Mouse (Mus musculus) hindbrain, embryonic 16.5 days (tissue): ENCODE data around the gene Slc25a13. TPM values are rescaled to one million over a fixed set of nuclear protein-coding genes. Genes with fewer than 3 reads are reported as not detected.

Source experiments
- ATAC-seq: fragments of 200-750 bp; cut with Nextera tagmentation; 2 replicates; pipeline ENCODE4 v1.8.0; 2017; ENCODE audit warnings: moderate TSS enrichment, moderate library complexity
- H3K27ac ChIP-seq: fragments of 300-500 bp; sonication (generic); 2 replicates; pipeline ENCODE4 v1.5.1; 2014; ENCODE audit warnings: low read depth, mild to moderate bottlenecking, control low read depth, low read length, moderate library complexity
- H3K27me3 ChIP-seq: fragments of 300-500 bp; sonication (generic); replicated peaks from 2 replicates; pipeline ENCODE4 v1.6.1; 2014; ENCODE audit warnings: low read length; ENCODE audit not compliant: control insufficient read depth, insufficient read depth
- H3K36me3 ChIP-seq: fragments of 300-500 bp; sonication (generic); 2 replicates; pipeline ENCODE4 v1.6.1; 2014; ENCODE audit warnings: mild to moderate bottlenecking, low read length, moderate library complexity, mixed read lengths; ENCODE audit not compliant: control insufficient read depth, insufficient read depth
- H3K4me1 ChIP-seq: fragments of 300-500 bp; sonication (generic); 2 replicates; pipeline ENCODE4 v1.6.1; 2014; ENCODE audit warnings: low read depth, low read length; ENCODE audit not compliant: control insufficient read depth, insufficient read depth
- H3K4me2 ChIP-seq: fragments of 300-500 bp; sonication (generic); 2 replicates; pipeline ENCODE4 v1.6.1; 2014; ENCODE audit warnings: mild to moderate bottlenecking, low read length, control low read depth, moderate library complexity
- H3K4me3 ChIP-seq: fragments of 300-500 bp; sonication (generic); 2 replicates; pipeline ENCODE4 v1.5.1; 2014; ENCODE audit warnings: mild to moderate bottlenecking, low read length, control low read depth, moderate library complexity
- H3K9ac ChIP-seq: fragments of 300-500 bp; sonication (generic); 2 replicates; pipeline ENCODE4 v1.6.1; 2014; ENCODE audit warnings: low read depth, mild to moderate bottlenecking, control low read depth, low read length, moderate library complexity
- H3K9me3 ChIP-seq: fragments of 300-500 bp; sonication (generic); 2 replicates; pipeline ENCODE4 v1.6.1; 2014; ENCODE audit warnings: mild to moderate bottlenecking, low read length, moderate library complexity; ENCODE audit not compliant: control insufficient read depth
- WGBS: fragments of 180-500 bp; shearing (Covaris S2); extraction: QIAGEN DNeasy Blood & Tissue Kit; methylation state at CpG from one replicate; pipeline ENCODE4 v1.1.7; 2014; 5-methylcytosine and 5-hydroxymethylcytosine counted together
- polyA plus RNA-seq: library from polyadenylated mRNA; unstranded; fragments of >200 nt; fragmentation: Nextera tagmentation; extraction: Ambion mirVana; gene quantifications from 2 replicates; pipeline ENCODE4 v1.2.1, GENCODE M21; 2015

Slc25a13 gene
- polyA plus RNA-seq, 1 experiment from 2014 or later, result 6.3 TPM

DNA sequence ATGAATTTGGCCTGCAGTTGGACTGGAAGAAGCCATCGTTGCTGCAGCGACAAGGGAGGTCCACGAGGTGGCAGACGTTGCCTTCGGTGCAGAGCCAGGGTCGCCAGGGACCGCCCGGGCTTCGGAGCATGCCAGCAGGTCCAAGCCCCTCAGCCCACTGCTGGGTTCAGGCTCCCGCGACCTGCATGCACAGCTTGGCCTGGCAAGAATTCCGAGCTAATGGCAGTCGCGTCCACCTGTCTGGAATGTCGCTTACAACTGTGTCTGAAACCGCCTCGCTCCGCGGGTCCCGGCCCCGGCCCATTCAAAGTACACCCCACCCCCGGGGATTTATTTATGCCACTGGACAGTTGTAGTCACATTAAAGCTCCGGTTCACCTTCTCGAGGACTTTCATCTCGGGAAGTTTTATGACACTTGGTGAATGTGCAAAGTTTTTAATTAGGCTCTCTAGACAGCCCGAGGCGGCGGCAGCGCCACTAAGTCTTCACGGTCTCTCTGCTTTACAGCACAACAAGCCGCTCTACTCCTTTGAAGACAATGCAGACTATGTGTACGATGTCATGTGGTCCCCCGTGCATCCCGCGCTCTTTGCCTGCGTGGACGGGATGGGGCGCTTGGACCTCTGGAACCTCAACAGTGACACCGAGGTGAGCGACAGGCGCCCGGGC is 211.1 kb downstream of the Slc25a13 start:
- Histone ChIP-seq H3K9me3 (no peaks in the 10 kb centered on the region), H3K27ac (no peak overlapping the region)
- WGBS, result 1% methylated on average over 41 of the region's 42 CpGs

DNA sequence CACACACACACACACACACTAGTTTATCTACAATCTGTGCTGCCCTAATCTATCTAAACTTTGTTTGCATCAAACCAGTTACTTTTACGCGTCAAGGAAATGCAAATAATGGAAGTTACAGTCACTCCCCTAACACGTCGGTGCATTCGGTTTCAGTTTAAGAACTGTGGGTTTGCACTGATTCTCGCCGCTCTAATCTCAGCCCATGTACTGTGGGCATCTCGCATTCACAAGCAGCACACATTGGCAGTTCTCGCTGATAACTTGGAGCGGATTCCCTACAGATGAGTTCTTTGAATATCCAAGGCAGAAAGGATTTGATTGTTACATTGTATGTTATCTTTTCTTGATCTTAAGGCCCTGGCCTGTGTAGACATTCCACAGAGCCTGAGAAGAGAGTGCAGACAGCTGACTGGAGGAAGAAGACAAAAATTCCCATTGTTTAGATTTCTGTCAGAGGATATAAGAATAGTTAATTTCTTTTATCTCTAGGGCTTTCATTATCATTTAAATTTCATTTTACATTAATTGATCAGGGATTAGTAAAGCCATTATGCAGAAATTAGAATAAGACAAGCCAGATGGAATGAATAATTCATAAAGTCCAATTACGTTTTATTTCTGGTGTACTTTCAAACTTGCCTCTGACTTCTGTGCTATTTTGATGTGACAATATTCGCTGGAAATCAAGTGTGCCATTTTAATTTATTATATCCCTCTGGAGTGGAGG is 212.1 kb downstream of the Slc25a13 start:
- H3K9ac ChIP-seq, result no peak overlapping the region
- no peaks in the 10 kb centered on the region for H3K27me3 ChIP-seq
- WGBS, result 63% methylated on average over 12 of the region's 12 CpGs
- peaks cover 3% of the 10 kb centered on the region; the same call in 1 of the 2 replicates for H3K4me1 ChIP-seq
- H3K4me3 ChIP-seq, result no peak overlapping the region
- no peak for ATAC-seq
- H3K9me3 ChIP-seq, result no peaks in the 10 kb centered on the region
- H3K27ac ChIP-seq, result no peak overlapping the region
- H3K4me2 ChIP-seq, result no peak overlapping the region
- no peaks in the 10 kb centered on the region for H3K36me3 ChIP-seq

More for the DNA sequence above, 211.1 kb downstream of the Slc25a13 start:
- peak; percentile 96 for ATAC-seq
- H3K9ac ChIP-seq, result peak overlapping the region; percentile 63
- peak overlapping the region; percentile 69 for H3K4me3 ChIP-seq
- H3K4me2 ChIP-seq, result peak overlapping the region; percentile 98
- no peaks in the 10 kb centered on the region for H3K36me3 ChIP-seq
- H3K4me1 ChIP-seq, result peaks cover 3% of the 10 kb centered on the region; the same call in 1 of the 2 replicates
- no peaks in the 10 kb centered on the region for H3K27me3 ChIP-seq

DNA sequence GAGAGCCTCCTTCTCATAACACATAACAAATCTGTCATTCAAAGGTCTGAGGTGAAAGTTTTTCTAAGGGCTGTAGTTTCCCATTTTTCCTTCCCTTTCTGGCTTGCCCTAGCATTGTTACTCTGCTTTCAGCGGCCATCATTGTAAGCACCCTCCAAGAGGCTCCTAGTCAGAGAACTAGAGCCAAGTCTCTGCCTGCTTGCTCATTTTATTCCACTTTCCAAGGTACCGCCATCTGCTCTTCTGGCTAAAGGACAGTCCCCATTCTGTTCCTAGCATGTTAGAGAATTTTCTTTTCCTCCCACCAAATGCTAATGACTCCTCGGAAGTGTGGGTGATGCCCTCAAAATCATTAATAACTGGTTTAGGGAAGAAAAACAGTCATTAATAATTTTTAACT is 214.9 kb downstream of the Slc25a13 start:
- Histone ChIP-seq H3K36me3 (no peaks in the 10 kb centered on the region), H3K4me3 (no peak overlapping the region), H3K4me2 (no peak overlapping the region), H3K27me3 (no peaks in the 10 kb centered on the region), H3K27ac (no peak overlapping the region), H3K4me1 (peaks cover 3% of the 10 kb centered on the region; the same call in 1 of the 2 replicates), H3K9me3 (no peaks in the 10 kb centered on the region), H3K9ac (no peak overlapping the region)
- 69% methylated on average over 3 of the region's 3 CpGs for WGBS
- ATAC-seq, result no peak

DNA sequence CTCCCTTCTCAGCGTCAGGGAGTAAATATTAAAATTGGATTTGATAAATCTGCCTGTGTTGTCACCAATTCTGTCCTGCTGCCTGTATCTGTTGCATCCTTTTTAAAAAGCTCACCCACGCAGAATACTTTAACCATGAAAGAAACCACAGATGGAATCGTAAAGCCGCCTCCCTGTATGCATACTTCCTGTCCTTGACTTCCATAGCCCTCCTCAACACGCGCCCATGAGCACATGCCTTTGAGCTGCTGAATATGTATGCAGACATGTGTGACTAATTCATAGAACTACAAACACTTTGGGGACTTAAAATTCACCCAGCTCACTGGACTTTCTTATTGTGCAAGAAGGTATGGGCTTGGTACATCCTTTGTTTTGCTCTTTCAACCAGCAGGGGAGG is 219.4 kb downstream of the Slc25a13 start:
- ATAC-seq, result no peak
- Histone ChIP-seq H3K4me2 (no peak overlapping the region), H3K4me3 (no peak overlapping the region), H3K4me1 (peaks cover 5% of the 10 kb centered on the region; the same call in 1 of the 2 replicates), H3K27ac (no peak overlapping the region), H3K9ac (no peak overlapping the region), H3K9me3 (no peaks in the 10 kb centered on the region), H3K27me3 (no peaks in the 10 kb centered on the region), H3K36me3 (no peaks in the 10 kb centered on the region)
- 41% methylated on average over 6 of the region's 6 CpGs for WGBS

DNA sequence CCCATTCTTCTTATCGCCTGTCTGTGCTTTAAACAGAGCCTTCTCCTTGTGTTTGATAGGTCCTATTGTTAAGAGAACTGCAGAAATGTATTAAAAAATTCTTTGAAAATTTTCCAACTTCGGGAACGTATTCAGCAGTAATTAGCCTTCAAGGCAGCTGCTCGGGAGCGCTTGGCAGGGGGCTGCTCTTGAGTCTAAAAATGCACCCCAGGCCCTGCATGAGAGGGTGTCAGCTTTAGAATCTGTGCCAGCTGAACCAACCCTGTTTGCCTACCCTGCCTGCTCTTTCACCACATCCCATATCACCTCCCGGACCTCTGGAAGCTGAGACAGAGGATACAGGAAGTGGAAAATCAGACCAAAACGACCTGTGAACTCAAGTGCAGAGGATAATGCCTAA is 223.9 kb downstream of the Slc25a13 start:
- H3K27me3 ChIP-seq, result no peaks in the 10 kb centered on the region
- H3K4me2 ChIP-seq, result no peak overlapping the region
- no peak for ATAC-seq
- H3K9ac ChIP-seq, result no peak overlapping the region
- no peaks in the 10 kb centered on the region for H3K36me3 ChIP-seq
- peaks cover 6% of the 10 kb centered on the region; the same call in 1 of the 2 replicates for H3K4me1 ChIP-seq
- no peak overlapping the region for H3K4me3 ChIP-seq
- 32% methylated on average over 7 of the region's 7 CpGs for WGBS
- peak overlapping the region; percentile 18; the same call in 1 of the 2 replicates for H3K27ac ChIP-seq
- H3K9me3 ChIP-seq, result no peaks in the 10 kb centered on the region

DNA sequence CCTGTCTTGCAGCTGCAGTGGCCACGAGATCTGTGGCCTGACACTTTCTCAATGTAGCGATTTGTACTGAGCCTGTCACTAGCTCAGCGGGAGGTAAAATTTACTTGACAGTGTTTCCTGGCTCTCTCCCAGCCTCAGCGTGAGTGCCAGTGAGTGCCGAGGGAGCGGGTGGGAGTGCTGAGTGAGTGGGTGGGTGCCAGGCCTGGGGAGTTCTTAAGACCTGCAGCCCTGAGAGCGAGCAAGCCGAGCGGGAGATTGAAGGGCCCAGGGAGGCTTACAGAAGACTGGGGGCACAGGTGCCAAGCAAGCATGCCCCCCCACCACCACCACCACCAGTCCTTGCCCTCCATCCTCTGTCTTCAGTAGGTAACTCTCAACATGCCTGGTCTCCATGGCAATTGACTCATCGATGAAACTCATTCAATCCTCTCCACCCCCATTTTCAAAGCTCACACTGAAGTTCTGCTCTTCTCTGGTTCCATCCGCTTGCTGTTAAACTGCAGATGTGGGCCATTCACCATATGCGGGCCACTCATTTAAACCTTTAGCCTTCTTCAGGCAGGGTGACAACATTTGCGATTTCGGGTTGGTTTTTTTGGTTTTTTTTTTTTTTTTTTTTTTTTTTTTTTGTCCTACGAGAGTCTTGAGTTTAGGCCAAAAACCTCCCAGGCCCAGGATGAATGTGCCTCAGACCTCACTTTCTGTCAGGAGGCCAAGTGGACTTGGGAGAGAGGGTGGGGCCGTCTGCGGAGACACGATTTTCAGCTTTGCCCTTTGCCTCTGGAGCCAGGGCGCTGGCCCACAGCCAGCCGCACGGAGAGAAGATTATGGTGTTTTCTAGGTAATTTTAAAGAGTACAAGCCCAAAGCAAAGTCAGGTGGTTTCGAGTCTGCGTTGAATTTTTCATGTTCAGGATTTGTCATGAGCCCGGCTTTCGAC is 224.9 kb downstream of the Slc25a13 start:
- Histone ChIP-seq H3K9me3 (no peaks in the 10 kb centered on the region), H3K4me1 (peaks cover 6% of the 10 kb centered on the region; the same call in 1 of the 2 replicates), H3K4me2 (peak overlapping the region; percentile 29), H3K27me3 (no peaks in the 10 kb centered on the region), H3K9ac (no peak overlapping the region), H3K36me3 (no peaks in the 10 kb centered on the region), H3K4me3 (no peak overlapping the region), H3K27ac (no peak overlapping the region)
- peak; percentile 85 for ATAC-seq
- WGBS, result 30% methylated on average over 25 of the region's 25 CpGs

DNA sequence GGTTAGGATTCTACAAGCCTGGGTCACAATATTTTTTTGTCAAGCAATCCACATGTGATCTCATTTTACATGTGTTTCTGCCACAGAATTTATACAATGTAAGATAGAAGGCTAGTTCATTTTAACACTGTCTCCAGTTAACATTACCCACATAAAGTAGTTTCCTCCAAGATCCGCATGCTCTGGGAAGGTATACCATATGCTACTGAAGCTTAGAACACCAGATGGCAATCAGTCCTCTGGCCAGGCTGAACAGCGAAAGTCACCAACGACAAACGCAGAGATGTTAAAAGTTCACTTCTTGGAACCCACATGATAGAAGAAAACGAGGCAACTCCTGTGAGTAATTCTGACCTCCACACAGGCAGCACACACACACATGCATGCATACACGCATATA is 225.7 kb downstream of the Slc25a13 start:
- H3K9ac ChIP-seq, result no peak overlapping the region
- peaks cover 6% of the 10 kb centered on the region; the same call in 1 of the 2 replicates for H3K4me1 ChIP-seq
- no peak overlapping the region for H3K4me3 ChIP-seq
- 55% methylated on average over 6 of the region's 6 CpGs for WGBS
- no peaks in the 10 kb centered on the region for H3K9me3 ChIP-seq
- H3K27ac ChIP-seq, result no peak overlapping the region
- no peaks in the 10 kb centered on the region for H3K36me3 ChIP-seq
- ATAC-seq, result peak; percentile 70; the same call in 1 of the 2 replicates
- H3K4me2 ChIP-seq, result no peak overlapping the region
- H3K27me3 ChIP-seq, result no peaks in the 10 kb centered on the region
